Mouse (Mus musculus) cerebellum, adult 2 months (tissue): ENCODE results near the gene Prkce. TPM values are rescaled to one million over a fixed set of nuclear protein-coding genes. Genes with fewer than 3 reads are reported as not detected.

Experiments used
- DNase-seq, 2 experiments: peaks; one replicate each; pipeline ENCODE4 v3.0.0; 2021
- H3K27ac ChIP-seq: fragments of 200-500 bp; 2 replicates; pipeline ENCODE4 v1.5.1; 2012; ENCODE audit warnings: low read length, control low read depth, inconsistent platforms; ENCODE audit not compliant: insufficient read depth
- H3K27me3 ChIP-seq: fragments of 200-500 bp; 2 replicates; pipeline ENCODE4 v1.6.1; 2012; ENCODE audit warnings: inconsistent platforms, mild to moderate bottlenecking, low read length, moderate library complexity; ENCODE audit not compliant: control insufficient read depth, insufficient read depth
- H3K4me1 ChIP-seq: fragments of 200-500 bp; 2 replicates; pipeline ENCODE4 v1.6.1; 2011; ENCODE audit warnings: low read length; ENCODE audit not compliant: control insufficient read depth, insufficient read depth
- H3K4me3 ChIP-seq: fragments of 200-500 bp; replicated peaks from 2 replicates; pipeline ENCODE3; 2011; ENCODE audit warnings: mild to moderate bottlenecking, low read depth, low read length, control low read depth; ENCODE audit not compliant: insufficient read depth
- CTCF ChIP-seq: fragments of 200-500 bp; IDR thresholded peaks from 2 replicates; pipeline ENCODE4 v1.5.1; 2011; ENCODE audit warnings: low read depth, mild to moderate bottlenecking, control low read depth, low read length, moderate library complexity, borderline replicate concordance; ENCODE audit not compliant: insufficient read depth
- POLR2A ChIP-seq: fragments of 200-500 bp; IDR thresholded peaks from 2 replicates; pipeline ENCODE4 v1.6.1; 2011; ENCODE audit warnings: low read length, control low read depth, borderline replicate concordance; ENCODE audit not compliant: insufficient read depth
- whole genome bisulfite sequencing: fragments of 180-500 bp; shearing (Covaris S2); methylation state at CpG from one replicate; pipeline ENCODE4 v1.1.7; 2018; 5-methylcytosine and 5-hydroxymethylcytosine counted together
- polyA plus RNA-seq: library from polyadenylated mRNA; depleted of rRNA; stranded (reverse); fragments of >200 nt; gene quantifications from 2 replicates; pipeline ENCODE4 v1.2.3, GENCODE M21; 2012

Prkce gene
- polyA plus RNA-seq, 1 experiment: 53.7 TPM

GRCm38 (mm10) chr17:86317197-86317596, 149.6 kb downstream of the Prkce start:
- Histone ChIP-seq H3K27ac (no peak overlapping the region), H3K27me3 (no peaks in the 10 kb centered on the region), H3K4me1 (peaks cover 6% of the 10 kb centered on the region), H3K4me3 (no peak overlapping the region)
- 84% methylated on average over 4 of the region's 4 CpGs for WGBS
- no peak for TF ChIP-seq CTCF
- no peak for TF ChIP-seq POLR2A
- DNase-seq: no peak

- peaks cover 16% of the 10 kb centered on the region; the same call in 1 of the 2 replicates for H3K4me1 ChIP-seq
- H3K27me3 ChIP-seq: no peaks in the 10 kb centered on the region
- H3K4me3 ChIP-seq: no peak overlapping the region
- H3K27ac ChIP-seq: no peak overlapping the region
- no peak for TF ChIP-seq CTCF
- TF ChIP-seq POLR2A: no peak
- no peak for DNase-seq
- WGBS: 86% methylated on average over 13 of the region's 13 CpGs
These were observed 152.5 kb downstream of the Prkce start for GRCm38 (mm10) chr17:86319967-86320602.

GRCm38 (mm10) chr17:86322840-86323239, 155.3 kb downstream of the Prkce start:
- H3K27me3 ChIP-seq: no peaks in the 10 kb centered on the region
- H3K4me3 ChIP-seq: no peak overlapping the region
- peaks cover 25% of the 10 kb centered on the region for H3K4me1 ChIP-seq
- WGBS: 87% methylated on average over 5 of the region's 5 CpGs
- H3K27ac ChIP-seq: no peak overlapping the region
- TF ChIP-seq POLR2A (no peak), CTCF (no peak)
- no peak for DNase-seq

- WGBS: 60% methylated on average over 4 of the region's 4 CpGs
- Histone ChIP-seq H3K27ac (no peak overlapping the region), H3K4me3 (no peak overlapping the region), H3K4me1 (peaks cover 28% of the 10 kb centered on the region), H3K27me3 (no peaks in the 10 kb centered on the region)
- DNase-seq: no peak
- TF ChIP-seq POLR2A: no peak
- no peak for TF ChIP-seq CTCF
These were observed 155.7 kb downstream of the Prkce start for GRCm38 (mm10) chr17:86323310-86323709.

- Histone ChIP-seq H3K27ac (no peak overlapping the region), H3K27me3 (no peaks in the 10 kb centered on the region), H3K4me3 (no peak overlapping the region), H3K4me1 (peaks cover 32% of the 10 kb centered on the region)
- 54% methylated on average over 6 of the region's 6 CpGs for WGBS
- DNase-seq: no peak
- no peak for TF ChIP-seq POLR2A
- TF ChIP-seq CTCF: no peak
These were observed 156.5 kb downstream of the Prkce start for GRCm38 (mm10) chr17:86323909-86324686.

GRCm38 (mm10) chr17:86324756-86325155, 157.2 kb downstream of the Prkce start:
- TF ChIP-seq POLR2A: no peak
- no peak for TF ChIP-seq CTCF
- H3K4me3 ChIP-seq: no peak overlapping the region
- 73% methylated on average over 7 of the region's 7 CpGs for WGBS
- no peak overlapping the region for H3K27ac ChIP-seq
- H3K27me3 ChIP-seq: no peaks in the 10 kb centered on the region
- peaks cover 35% of the 10 kb centered on the region for H3K4me1 ChIP-seq
- DNase-seq: no peak

GRCm38 (mm10) chr17:86325317-86325716, 157.7 kb downstream of the Prkce start:
- no peak for DNase-seq
- WGBS: 85% methylated on average over 10 of the region's 10 CpGs
- no peaks in the 10 kb centered on the region for H3K27me3 ChIP-seq
- TF ChIP-seq POLR2A (no peak), CTCF (no peak)
- no peak overlapping the region for H3K4me3 ChIP-seq
- no peak overlapping the region for H3K27ac ChIP-seq
- peaks cover 39% of the 10 kb centered on the region for H3K4me1 ChIP-seq

- H3K4me1 ChIP-seq: peaks cover 42% of the 10 kb centered on the region
- no peak overlapping the region for H3K27ac ChIP-seq
- no peak for TF ChIP-seq POLR2A
- TF ChIP-seq CTCF: no peak
- WGBS: 80% methylated on average over 4 of the region's 4 CpGs
- DNase-seq: no peak
- no peaks in the 10 kb centered on the region for H3K27me3 ChIP-seq
- H3K4me3 ChIP-seq: no peak overlapping the region
These were observed 160.4 kb downstream of the Prkce start for GRCm38 (mm10) chr17:86327958-86328357.
